Mouse (Mus musculus) gastrocnemius, postnatal 36 days (tissue): ENCODE results near the gene Spo11. TPM values are rescaled to one million over a fixed set of nuclear protein-coding genes. Genes with fewer than 3 reads are reported as not detected.

Experiments used
- DNase-seq, 2 experiments: peaks; one replicate each; pipeline ENCODE4 v3.0.0; 2022
- intact Hi-C: fragments of 180-260 bp; cut with DNase I; formaldehyde crosslinking; loops from one replicate; pipeline ENCODE4 v1.15.1; 2025
- total RNA-seq, 2 experiments: library from RNA; stranded (reverse); gene quantifications; 2 replicates each; pipeline ENCODE4 v1.2.3; 2021

Spo11 gene
- total RNA-seq, 2 experiments from 2014 or later, result 0.51 TPM; not detected in 1

DNA sequence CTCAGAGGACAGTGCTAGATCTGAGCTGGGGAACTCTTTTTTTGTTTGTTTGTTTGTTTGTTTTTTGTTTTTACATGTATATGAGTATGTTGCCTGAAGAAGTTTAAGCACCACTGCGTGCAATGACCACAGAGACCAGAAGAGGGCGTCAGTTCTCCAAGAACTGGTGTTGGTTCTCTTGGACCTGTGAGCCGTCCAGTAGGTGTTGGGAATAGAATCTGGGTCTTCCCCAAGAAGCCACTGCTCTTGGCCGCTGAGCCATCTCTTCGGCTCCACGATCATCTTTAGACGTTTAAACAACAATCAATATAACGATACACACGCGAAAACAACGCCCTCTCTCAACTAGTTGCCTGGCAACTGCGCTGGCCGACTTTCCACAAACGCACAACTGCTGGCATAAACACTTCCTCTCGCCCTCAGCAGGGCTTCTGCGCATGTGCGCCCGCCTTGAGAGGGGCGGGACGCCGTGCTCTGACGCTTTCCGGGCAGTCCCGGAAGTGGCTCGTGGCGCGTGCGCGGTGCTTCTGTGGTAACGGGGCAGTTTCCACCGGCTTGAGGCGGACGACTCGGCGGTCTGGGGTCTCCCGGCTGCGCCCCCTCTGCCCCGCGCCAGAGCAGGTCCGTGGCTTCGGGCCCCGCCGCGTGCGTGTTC is 22.3 kb downstream of the Spo11 start, which contains the start of gene Rae1:
Gene Rae1, plus strand, starts transcription at position 488 of the 655 bp plus-strand sequence.
- intact Hi-C loops, result loop anchor here (1.0 to 10.0 kb wide), 2 partner anchors 90 to 185 kb away; no protein-coding TSS in a partner anchor
- DNase-seq, result peak; percentile 98 to 99

DNA sequence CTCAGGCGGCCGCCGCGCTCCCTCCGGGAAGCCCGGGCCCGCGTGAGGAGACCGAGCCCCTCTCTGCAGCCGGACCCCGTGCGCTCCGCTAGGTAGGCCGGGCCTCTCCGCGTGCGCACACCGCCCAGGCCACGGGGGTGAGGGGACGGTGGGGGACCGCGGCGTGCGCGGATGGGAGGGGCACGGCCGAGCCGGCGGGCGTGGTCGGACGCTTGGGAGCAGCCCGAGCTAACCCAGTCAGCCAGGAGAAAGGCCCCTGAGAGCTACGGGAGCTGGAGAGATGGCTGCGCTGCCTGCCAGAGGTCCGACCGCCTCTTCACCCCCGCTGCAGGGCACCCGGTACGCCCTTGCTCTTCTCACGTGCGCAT is 22.8 kb downstream of the Spo11 start:
- peak in 1 of 2 experiments; percentile 36 for DNase-seq
- intact Hi-C loops, result no loop called here

DNA sequence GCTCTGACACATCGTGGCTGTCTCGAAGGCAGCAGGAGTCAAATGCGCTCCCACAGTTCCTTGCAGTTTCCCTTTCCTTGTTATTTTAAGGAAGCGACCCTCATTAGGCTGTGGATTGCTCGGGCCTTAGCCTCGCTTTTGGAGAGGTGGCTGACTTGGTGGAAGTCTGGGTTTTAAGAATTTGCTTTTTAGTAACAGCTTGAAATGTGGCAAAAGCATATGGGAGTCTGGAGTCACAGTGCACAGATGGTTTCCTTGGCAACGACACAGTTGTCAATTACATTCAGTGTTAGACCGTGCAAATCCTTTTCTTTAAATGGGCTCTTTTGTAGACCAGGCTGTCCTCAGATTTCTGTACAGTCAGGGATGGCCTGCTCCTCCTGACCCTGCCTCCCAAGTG is 23.4 kb downstream of the Spo11 start:
- intact Hi-C loops, result no loop called here
- no peak for DNase-seq

DNA sequence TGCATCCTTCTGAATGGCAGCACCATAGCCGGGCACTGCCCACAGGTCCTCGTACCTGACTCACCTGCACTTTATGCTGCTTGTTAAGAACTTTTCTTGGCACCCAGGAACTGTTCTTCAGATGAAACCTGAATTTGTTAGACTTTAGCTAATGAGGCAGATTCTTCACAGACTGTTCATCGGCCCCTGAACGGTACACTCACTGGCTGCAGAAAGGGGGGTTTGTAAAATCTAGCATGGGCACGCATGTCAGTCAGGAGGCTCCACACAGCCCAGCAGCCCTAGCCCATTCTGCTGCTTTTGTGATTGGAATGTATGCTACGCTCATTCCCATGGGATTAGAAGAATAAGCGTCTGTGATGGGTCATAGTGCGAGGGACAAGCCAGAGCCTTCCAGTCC is 26.2 kb downstream of the Spo11 start:
- intact Hi-C loops, result no loop called here
- DNase-seq, result no peak

DNA sequence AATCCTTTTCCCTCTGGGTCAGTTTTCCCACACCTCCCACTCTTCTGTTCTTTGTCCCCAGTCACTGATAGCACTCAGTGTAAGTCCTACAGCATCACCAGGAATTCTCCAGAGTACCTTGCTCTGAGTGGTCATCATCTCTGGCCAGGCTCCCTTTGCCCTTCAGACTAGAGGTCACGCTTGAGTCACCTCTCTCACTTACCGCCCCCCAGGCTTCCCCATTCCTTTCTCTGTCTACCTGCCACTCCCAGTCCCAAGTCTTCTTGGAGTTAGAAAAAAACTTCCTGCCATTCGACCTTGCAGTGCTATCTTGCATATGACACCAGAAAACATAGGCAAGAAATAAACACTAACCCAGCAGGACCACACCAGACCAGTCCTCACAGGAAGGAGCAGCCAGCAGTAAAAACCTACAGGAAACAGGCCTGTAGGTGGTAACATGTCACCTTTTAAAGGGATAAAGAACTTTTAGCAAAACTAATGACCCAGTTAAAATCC is 32.8 kb downstream of the Spo11 start:
- intact Hi-C loops, result no loop called here

DNA sequence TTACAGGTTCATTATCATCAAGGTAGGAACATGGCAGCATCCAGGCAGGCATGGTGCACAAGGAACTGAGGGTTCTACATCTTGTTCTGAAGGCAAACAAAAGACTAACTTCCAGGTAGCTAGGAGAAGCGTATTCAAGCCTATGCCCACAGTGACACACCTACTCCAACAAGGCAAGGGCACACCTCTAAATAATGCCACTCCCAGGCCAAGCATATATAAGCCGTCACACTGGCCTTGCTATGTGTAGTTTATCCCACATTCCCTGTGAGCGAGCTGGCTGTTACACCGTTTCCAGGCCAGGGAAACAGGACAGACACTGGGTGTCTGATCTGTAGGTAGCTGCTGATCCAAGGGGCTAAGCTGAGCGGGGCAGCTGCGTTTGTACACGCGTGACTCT is 33.9 kb downstream of the Spo11 start:
- intact Hi-C loops, result no loop called here
- no peak for DNase-seq

More for the DNA sequence above, 32.8 kb downstream of the Spo11 start:
- no peak for DNase-seq

DNA sequence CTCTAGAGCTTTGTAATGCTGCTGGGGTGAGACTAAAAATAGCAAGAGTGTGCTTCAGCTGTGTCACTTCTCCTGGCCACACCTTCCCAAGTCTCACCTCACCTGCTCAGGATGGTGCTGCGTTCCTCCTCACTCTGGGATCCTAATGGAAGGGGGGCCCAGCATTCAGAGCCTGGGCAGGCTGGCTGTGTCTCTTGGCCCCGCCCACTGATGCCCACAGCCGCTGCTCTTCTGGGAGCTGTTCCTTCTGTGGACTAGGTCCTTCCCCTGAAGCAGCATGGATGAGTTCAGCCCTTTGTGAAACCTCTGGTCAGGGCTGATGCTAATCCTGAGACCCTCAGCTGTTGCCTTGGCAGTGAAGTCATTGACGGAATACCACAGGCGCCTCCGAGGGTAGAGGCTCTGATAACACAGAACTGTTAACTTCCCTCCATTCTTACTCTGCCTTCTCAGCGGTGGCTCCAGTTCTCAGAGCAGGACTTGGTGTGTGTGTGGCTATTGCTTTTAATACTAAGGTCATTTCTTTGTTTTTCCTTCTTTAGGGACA is 37.3 kb downstream of the Spo11 start:
- no peak for DNase-seq
- intact Hi-C loops, result no loop called here

DNA sequence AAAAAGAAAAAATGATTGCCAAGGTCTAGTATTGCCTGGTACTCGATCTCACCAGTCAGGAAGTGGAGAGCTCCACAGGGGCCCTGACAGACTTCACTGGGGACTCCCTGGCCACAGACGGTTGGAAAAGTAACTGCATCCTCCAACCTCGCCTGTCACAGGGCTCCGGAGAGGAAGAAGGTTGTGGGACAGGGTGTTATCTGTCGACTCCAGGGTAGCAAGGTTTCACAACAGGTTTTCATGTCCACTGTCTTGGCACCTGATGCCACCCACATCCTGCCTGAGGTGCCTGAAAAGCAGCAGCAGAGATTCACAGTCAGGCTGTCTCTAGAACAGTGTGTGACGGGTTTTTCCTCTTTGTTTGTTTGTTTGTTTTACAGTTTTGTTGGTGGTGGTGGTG is 40.4 kb downstream of the Spo11 start:
- intact Hi-C loops, result no loop called here
- no peak for DNase-seq

DNA sequence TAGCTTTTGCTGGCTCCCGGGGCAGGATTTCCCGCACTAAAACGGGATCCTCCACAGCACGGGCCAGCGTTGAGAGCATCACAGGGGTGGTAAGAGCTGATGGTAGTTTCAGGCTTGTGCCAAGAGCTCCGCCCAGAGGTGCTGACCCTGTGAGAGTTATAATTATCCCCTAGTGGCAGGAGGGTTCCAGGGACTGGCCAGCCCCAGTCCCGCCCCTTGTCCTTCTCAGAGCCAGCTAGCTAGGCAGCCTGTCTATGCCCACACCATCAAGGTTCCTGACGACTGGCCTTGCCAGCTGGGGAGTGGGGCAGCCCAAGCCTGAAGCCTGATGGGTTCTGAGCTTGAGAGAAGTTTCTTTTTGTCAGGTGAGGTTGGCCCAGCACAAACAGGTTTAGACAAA is 41.1 kb downstream of the Spo11 start:
- peak; percentile 45 to 58 for DNase-seq
- intact Hi-C loops, result no loop called here

DNA sequence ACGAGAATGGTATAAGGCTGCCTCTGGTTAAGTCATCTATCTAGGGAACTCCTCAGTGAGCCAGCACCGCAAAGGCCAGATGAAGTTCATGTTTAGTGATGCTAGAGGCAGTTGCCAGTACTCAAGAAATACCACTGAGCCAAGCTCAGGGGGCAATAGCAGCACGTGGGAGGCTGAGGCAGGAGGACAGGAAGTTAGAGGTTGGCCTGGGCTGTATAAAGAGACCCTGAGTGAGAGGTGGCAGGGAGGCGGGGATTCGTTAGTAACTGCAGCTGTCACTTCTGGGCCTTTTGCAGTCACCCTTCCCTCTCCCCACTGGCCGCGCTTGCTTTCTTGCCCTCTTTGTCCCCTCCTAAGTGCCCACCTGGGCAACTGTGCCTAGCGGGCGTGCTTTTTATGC is 41.8 kb downstream of the Spo11 start:
- no peak for DNase-seq
- intact Hi-C loops, result no loop called here

DNA sequence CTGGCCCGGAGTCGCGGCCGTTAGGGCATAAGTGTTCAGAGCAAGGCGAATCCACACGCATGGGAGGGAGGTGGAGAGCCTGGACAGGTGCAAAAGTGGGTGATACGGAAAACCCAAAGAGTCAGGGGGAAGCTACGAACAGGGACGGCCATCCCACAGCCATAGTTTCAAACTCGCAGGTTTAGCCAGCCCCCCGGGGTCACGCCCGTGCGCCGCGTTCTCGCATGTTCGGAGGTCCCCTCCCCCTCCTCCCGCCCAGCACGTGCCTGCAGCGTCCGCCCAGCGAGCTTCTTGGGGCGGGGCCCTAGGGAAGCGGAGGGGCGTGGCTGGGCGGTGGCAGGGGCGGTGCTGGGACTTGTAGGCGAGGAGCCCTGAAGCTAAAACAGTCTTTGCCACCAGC is 42.3 kb downstream of the Spo11 start:
- DNase-seq, result peak; percentile 78 to 86
- intact Hi-C loops, result no loop called here

DNA sequence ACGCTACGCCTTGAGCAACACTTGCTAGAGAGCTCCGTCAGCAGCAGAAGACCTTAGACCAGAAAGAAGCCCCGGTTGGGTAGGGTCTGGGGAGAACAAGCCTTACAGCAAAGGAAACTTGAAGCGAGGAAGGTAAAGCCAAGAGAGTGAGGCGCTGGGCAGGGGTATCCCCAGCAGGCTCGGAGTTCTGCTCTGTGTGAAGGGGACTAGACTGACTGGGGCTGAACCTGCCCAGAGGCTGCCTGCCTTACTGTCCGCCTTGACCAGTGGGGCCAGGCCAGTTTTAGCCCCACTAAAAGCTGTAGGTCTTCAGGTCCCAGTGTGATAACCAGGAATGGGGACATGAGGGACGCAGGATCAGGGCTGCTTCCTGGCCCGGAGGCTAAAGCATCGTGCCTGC is 42.9 kb downstream of the Spo11 start, which contains the start of gene Rbm38:
Gene Rbm38, plus strand, starts transcription at position 69 of the 400 bp plus-strand sequence.
- intact Hi-C loops, result no loop called here
- no peak for DNase-seq

DNA sequence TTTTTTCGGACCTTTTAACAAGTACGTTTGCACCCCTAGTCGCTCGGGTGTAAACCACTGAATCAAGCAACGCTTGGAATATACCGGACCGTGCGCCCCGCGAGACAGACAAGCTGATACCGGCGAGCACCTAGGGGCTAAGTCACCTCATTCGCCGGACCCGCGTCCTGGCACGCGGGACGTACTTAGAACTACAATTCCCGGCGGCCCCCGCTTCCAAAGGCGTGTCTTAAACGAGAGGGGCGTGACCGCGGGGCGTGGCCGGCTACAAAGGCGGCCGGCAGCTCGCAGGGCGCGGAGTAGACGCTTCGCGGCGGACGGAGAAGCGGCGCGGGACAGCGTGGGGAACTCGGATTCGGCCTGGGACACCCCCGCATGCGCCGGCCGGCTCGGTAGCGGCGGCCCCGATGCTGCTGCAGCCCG is 44.1 kb downstream of the Spo11 start:
- DNase-seq, result peak; percentile 88 to 91
- intact Hi-C loops, result no loop called here

DNA sequence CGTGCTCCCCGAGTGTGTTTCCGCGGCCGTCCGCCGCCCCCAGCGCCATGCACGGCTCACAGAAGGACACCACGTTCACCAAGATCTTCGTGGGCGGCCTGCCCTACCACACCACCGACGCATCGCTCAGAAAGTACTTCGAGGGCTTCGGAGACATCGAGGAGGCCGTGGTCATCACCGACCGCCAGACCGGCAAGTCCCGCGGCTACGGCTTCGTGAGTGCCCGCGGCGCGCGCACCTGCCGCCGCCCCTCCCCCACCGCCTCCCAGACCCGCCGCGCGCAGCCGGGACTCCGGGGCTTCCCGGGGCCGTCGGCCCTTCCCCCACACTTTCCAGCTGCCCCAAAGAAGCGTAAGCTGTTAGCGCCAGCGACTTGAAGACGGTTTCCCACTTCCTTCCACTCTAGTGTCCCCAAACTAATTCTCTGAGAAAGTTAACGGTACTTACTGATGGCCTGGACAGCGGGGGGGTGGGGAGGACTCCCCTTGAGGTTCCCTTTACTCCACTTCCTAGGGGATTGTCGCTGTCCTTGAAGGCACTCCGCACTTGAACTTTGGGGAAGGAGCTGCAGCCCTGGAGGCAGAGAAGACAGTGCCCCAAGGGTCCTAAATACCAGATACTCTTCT is 44.7 kb downstream of the Spo11 start:
- intact Hi-C loops, result no loop called here
- no peak for DNase-seq

DNA sequence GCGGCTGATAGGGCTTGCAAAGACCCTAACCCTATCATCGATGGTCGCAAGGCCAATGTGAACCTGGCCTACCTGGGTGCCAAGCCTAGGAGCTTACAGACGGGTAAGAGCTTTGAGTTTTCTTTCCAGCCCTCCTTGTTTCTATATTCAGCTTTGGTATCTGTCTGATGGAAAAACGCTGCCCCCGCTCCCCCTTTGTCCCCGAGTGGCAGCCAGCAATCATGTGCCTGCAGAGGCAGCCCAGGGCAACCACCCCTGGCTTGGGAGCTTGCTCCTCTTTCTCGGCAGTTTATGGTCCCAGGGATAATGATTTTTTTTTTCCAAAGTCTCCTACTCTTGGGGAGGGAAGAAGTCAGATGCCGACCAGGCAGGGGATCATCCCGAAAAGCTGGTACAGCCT is 45.3 kb downstream of the Spo11 start:
- no peak for DNase-seq
- intact Hi-C loops, result no loop called here

DNA sequence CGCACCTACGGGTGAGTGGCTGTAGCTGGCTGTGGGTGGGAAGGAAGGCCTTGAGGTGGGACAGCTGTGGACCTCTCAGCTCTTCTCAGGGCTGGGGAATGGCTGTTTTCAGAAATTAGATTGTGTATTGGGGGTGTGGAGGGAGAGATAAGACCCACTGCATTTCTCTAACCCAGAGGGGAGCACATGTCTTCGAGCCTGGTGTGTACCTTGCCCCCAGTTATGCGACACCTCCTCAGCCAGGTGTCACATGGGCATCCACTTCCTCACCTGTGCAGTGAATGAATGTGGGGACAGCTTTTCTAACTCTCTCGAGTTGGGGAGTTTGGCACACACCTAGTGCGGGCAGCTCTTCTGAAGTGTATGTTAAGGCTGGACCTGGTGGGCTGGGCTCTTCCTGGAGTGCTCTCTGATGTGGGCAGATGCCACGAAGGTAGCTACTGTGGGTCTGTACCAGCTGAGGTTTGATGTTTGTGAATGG is 45.9 kb downstream of the Spo11 start:
- intact Hi-C loops, result no loop called here
- no peak for DNase-seq

DNA sequence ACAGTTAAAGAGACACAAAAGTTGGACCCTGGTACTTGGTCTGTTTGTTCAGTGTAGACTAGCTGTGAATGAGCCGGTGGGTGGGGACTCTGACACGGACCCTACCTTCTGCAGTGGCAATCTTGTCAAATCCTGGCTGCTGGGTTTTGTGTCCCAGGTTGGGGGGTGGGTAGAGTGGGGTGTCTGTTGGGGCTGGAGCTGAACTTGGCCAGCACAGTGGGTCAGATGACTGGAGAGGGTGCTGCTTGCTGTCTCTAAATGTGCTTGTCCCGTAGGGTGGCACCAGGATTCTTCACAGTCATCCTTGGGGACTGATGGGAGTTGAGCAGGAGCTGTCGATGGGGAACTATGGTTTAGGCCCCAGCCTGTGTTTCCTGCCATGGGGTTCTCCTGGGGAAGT is 46.5 kb downstream of the Spo11 start:
- intact Hi-C loops, result loop anchor here (1.0 kb wide), 1 partner anchor 57 kb away; no protein-coding TSS in a partner anchor
- DNase-seq, result no peak

DNA sequence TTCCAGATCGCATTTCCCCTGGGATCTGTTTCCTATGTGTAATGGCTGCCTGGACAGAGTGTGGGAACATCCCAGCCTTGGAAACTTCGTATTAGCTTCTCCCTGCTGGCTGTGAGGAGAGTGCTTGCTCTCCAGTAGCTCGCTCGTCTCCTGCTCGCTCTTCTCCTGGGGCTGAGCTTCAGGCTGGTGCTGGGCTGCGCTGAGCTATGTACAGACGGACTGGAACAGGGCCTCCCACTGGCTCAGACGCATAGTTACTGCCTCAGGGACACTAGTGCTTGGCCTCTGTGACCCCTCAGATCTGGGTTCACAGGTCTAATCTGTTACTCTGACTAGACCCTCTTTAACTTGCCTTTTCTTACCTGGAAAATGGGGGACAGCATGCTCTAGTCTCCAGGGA is 46.9 kb downstream of the Spo11 start:
- DNase-seq, result no peak
- intact Hi-C loops, result loop anchor here (1.0 kb wide), 1 partner anchor 57 kb away; no protein-coding TSS in a partner anchor

DNA sequence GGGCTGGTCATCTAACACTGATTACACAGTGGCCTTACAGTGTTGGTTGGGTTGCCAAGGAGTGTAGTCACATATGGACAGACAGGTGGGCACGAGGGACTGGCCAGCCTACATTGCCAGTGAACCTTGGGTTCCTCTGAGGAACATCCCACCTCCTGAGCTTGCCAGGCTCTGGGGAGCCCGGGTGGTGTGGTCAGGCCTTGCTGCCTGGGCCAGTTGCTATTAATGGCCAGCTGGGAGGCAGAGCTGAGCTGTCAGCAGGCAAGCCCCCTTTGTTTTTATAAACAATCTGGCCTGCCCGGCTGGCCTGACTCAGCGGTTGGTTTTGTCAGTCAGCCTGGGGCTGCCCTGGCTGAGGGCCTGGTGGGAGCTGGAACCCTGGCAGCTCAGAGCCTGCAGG is 47.4 kb downstream of the Spo11 start:
- no peak for DNase-seq
- intact Hi-C loops, result loop anchor here (1.0 kb wide), 1 partner anchor 56 kb away; no protein-coding TSS in a partner anchor

DNA sequence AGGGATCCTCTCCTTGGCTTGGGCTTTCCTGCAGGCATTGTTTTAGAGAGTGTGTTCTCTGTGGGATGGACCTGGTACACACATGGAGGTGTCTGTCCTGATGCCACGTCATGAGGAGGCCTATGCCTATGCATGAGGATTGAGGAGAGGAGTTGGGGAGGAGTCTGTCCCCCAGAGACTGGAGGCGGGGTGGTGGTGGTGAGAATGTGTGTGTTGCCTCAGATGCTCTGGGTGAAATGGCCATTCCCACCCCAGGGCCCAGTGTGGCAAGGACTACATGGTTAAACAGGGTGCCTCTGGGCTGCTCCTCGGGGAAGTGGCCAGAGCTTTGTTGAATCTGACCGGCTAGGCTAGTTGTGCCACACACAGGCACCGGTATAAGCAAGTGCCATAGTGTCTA is 48.8 kb downstream of the Spo11 start:
- intact Hi-C loops, result no loop called here

DNA sequence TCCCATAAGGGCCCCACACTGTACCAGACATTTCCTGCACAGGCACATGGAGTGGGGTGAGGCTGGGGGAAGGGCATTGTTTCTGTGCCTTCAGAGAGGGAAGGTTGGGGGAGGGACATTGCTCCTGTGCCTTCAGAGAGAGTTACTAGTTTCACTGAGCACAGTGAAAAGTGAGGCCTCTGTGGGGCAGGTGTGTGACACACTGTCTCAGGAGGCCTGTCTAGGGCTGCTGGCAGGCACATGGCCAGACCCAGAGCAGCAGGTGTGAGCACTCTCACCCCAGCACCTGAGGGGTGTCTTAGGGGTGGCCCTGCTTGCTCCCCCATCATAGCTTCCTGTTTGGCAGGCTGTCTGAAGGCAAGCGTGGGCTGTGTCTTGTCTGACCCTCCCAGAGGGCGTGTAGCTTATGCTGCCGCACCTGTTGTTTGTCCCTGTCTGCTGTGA is 49.2 kb downstream of the Spo11 start:
- no peak for DNase-seq
- intact Hi-C loops, result no loop called here

More for the DNA sequence above, 48.8 kb downstream of the Spo11 start:
- no peak for DNase-seq
